Mouse (Mus musculus) CD4-positive, CD25-positive, alpha-beta regulatory T cell (primary cell): Measurements from ENCODE around the gene Mpped1. TPM values are rescaled to one million over a fixed set of nuclear protein-coding genes. Genes with fewer than 3 reads are reported as not detected.

Experiments used
- polyA plus RNA-seq: library from polyadenylated mRNA; unstranded; fragments of 100-300 nt; shearing (Covaris generic); gene quantifications from one replicate; pipeline ENCODE4 v1.2.1, GENCODE M21; 2017

Gene Mpped1
- not detected for polyA plus RNA-seq

DNA sequence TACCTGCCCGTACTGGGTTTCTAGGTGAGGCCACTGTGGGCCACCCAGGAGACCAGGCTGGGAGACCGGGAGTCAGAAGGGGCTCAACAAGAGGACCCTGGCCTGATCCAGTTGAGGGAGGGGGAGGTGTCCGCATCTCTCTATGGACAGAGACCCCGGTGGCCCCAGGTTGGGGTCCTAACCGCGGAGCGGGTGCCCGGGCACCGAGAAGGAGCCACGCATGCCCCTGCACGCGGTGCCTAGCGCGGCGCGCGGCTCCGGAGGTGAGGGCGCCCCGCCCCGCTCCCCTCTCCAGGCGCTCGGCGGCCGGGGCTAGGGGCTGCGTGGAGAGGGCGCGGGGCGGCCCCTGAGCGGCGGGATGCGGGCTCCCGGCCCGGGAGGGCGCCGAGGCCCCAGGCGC lies at the start of gene Mpped1:
Gene Mpped1, plus strand, starts transcription at position 81 of the 400 bp plus-strand sequence.

Other genes with a start within 250 kb of the Mpped1 start
- gene Tspo, start 215.9 kb upstream of the Mpped1 start, polyA plus RNA-seq: 292 TPM
- gene Mcat, start 215.7 kb upstream of the Mpped1 start, polyA plus RNA-seq: 32.6 TPM
- 17.7 TPM for gene Ttll12, start 184.3 kb upstream of the Mpped1 start, polyA plus RNA-seq
- not detected for gene Scube1, start 54.4 kb upstream of the Mpped1 start, polyA plus RNA-seq